Mouse (Mus musculus): ENCODE data around the gene Ccdc93.

The Ccdc93 gene

GRCm38 (mm10) chr1:121511966-121512365 lies 81.1 kb downstream of the Ccdc93 start:
- no peak for DNase-seq (ENCODE audit: low spot score in 2 of 2)

- DNase-seq (ENCODE audit: low spot score in 2 of 2): no peak
Measured at GRCm38 (mm10) chr1:121518609-121519008, 87.8 kb downstream of the Ccdc93 start.

DNA sequence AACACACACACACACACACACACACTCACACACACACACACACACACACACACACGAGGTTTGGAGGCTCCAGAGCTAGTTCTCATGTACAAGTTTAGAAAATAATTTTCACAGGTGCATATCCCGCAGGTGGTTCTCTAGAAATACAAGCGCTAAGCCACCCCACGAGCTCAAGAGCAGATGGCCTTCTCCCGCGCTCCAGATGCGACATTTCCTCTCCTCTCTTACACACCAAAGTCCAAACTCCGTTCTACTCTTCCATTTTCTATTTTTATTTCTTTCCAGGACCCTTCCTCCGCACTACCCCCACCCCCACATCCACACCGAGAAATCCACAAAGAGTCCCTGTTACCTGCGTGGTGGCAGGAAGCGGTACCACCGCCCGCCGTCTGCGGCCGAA lies 96.2 kb downstream of the Ccdc93 start:
- DNase-seq (ENCODE audit: low spot score in 2 of 2): no peak

DNA sequence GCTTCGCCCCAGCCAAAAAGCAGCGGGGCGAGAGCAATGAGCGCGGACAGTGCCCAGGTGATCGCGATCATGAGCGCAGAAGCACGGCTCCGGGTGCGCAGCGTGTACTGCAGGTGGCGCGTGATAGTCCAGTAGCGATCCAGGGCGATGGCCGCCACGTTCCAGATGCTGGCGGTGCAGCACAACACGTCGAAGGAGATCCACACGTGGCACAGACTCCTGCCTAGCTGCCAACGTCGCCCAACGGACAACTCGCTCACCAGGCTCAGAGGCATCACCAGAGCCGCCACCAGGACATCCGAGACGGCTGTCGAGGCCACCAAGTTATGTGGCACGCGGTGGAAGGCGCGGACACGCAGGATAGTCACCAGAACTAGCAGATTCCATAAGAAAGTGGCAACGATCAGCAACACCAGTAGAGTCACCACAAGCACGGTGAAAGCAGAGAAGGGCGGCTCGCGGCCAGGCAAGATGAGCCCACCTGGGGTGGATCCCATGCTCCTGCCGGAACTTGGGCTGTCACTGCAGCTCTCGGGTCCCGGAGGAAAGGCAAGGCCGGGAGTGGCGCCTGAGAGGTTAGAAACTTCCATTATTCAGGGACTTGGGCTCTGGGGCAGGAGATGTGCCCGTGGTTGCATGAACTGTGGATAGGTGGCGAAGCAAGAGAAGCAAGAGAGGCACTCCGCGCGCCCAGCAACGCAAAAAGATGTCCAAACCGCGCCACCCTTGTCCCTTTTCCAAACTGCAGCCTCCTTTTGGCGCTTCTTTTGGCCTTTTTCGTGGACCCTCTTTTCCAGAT lies 97.0 kb downstream of the Ccdc93 start:
- no peak for DNase-seq (ENCODE audit: low spot score in 2 of 2)

DNA sequence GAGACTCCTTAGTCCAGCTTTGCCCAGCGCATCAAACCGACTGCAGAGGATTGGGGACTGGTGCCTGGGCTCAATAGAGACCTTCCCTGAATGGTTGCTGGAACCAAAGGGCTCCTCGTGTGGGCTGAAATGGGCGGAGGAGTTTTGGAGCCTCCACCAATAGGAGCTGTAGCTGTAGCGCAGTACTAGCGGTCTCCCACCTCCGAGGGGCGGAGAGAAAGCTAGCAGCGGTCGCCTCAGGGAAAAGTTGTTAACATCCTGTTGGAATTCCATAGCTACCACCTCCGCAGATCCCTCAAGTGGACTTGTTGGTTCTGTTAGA lies 97.5 kb downstream of the Ccdc93 start, which contains the start of gene Htr5b:
TSS of gene Htr5b (minus strand) at position 67 of the 322 bp plus-strand sequence.
- no peak for DNase-seq (ENCODE audit: low spot score in 2 of 2)

DNA sequence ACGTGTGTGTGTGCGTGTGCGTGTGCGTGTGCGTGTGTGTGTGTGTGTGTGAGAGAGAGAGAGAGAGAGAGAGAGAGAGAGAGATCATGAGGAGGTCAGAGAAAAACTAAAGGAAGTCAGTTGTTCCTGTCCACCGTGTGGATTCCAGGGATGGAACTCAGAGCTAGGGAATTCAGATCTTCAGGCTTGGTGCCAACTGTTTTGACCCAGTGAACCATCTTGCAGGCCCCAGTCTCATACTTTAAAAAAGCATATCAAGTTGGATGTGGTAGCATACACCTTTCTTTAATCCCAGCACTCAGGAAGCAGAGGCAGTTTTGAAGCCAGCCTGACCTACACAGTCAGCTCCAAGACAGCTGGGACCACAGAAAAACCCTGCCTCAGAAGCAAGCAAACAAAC lies 98.4 kb downstream of the Ccdc93 start:
- no peak for DNase-seq (ENCODE audit: low spot score in 2 of 2)

- DNase-seq (ENCODE audit: low spot score in 2 of 2): no peak
Measured at GRCm38 (mm10) chr1:121531439-121531838, 100.6 kb downstream of the Ccdc93 start.

GRCm38 (mm10) chr1:121540361-121540760 lies 109.5 kb downstream of the Ccdc93 start:
- no peak for DNase-seq (ENCODE audit: low spot score in 2 of 2)

DNA sequence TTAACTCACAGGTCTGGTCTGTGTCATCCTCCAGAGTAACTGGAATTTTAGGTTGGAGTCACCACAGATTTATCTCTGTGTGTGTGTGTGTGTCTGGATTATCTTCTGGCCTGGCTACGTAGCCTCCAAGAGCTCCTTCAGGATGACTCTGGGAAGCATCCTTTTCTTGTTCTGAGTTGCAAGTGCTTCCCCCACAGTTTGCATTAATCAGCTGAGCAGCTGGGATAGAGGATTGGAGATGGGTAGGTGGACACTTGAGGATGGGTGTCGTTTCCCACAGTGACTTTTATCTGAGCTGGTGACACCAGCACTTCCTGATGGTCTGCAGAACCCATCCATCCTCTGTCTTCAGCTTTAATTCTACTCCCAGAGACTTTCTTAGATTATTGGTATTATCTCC lies 116.0 kb downstream of the Ccdc93 start:
- DNase-seq (ENCODE audit: low spot score in 2 of 2): no peak

DNA sequence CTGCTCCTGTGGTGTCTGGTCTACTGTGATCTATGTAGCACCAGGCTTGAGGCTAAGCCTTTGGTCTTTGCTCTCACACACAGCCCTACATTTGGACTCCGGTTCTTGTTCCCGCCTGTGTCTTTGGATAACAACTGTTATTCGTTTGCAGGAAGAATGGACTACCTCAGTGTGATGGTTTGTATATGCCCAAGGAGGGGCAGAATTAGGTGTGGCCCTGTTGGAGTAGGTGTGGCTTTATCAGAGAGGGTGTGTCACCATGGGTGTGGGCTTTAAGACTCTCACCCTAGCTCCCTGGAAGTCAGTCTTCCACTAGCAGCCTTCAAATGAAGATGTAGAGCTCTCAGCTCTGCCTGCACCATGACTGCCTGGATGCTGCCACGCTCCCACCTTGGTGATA lies 117.8 kb downstream of the Ccdc93 start:
- no peak for DNase-seq (ENCODE audit: low spot score in 2 of 2)

- no peak for DNase-seq (ENCODE audit: low spot score in 2 of 2)
Measured at GRCm38 (mm10) chr1:121549456-121549855, 118.6 kb downstream of the Ccdc93 start.

GRCm38 (mm10) chr1:121550801-121551456 lies 120.1 kb downstream of the Ccdc93 start:
- DNase-seq (ENCODE audit: low spot score in 2 of 2): no peak

DNA sequence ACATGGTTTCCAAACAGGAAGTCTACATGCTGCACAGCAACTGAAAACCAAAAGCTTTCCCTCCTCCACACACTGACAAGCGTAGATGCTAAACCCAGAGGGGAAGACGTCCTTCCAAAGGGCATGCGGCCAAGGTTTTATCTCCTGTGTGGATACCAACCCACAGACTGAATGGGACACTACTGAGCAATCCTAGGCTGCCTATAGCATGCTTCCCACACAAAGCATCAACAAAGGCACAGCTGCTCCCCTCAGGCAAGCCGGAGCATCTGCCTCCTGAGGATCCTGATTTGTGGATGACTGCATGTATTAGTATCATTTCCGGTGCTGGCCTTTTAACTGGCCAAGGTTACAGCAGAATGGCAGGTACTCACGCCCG lies 120.6 kb downstream of the Ccdc93 start:
- no peak for DNase-seq (ENCODE audit: low spot score in 2 of 2)

Data from spleen, postnatal 36 days (tissue).